Mouse (Mus musculus): ENCODE data around the gene Gas7.

The Gas7 gene

DNA sequence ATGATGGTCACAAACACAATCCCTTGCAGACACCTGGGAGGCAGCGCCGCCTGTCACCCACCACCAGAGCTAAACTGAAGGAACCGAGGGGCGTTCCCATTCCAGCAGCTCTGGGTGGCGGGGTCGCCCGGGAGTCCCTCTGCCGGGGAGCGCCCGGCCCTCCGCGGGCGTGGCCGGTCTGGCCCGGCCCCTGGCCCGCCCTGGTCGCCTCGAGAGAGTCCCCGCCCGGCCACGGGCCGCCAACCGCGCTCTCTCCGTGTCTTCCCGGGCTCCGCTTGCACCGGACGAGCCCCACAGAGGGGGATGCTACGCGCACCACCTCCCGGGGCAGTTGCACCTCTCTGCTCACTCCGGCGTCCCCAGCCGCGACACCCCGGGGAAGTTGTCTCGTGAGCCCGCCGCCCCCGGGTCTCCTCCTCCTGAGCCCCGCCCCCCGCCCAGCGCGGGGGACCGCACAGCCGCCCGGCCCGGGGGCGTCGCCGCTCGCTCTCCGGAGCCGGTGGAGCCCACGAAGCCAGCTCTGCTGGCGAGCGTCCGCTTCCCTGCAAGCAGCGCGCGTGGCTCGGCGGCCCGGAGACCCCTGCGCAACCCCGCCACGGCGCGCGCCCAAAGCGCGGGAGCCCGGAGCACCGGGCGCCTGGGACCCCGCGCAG lies at the start of gene Gas7:
Gene Gas7, plus strand, starts transcription at position 564 of the 653 bp plus-strand sequence.
- no peak for DNase-seq (ENCODE audit: low spot score)

GRCm38 (mm10) chr11:67414346-67414940 lies 40.8 kb upstream of the Gas7 start:
- no peak for DNase-seq (ENCODE audit: low spot score)

GRCm38 (mm10) chr11:67423575-67423974 lies 31.7 kb upstream of the Gas7 start:
- DNase-seq (ENCODE audit: low spot score) = no peak

- DNase-seq (ENCODE audit: low spot score) = no peak
These were observed 27.0 kb upstream of the Gas7 start for GRCm38 (mm10) chr11:67428196-67428595.

GRCm38 (mm10) chr11:67429836-67430235 lies 25.4 kb upstream of the Gas7 start:
- DNase-seq (ENCODE audit: low spot score) = no peak

DNA sequence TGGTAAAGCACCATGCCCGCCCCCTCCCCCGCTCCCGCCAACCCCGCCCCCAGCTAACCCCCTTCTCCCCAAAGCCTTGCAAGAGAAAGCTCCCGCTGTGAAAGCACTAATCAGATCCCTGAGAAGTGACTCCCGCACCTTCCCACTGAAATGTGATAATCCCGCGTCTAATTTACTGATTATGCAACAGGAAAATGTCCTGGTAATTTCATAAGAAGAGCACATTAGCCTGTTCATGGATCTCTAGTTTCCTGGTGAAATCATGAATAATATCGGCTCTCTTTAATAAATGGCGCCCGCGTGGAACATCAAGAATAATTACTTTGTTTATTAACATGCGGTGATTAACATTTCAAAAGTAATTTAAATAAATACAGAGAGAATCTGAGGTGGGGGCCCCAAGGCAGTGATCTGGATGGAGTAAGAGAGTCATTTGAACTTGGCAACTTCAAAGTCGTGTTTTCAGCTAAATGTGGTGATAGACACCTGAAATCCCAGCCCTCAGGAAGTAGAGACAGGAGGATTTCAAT lies 24.1 kb upstream of the Gas7 start:
- DNase-seq (ENCODE audit: low spot score) = no peak

DNA sequence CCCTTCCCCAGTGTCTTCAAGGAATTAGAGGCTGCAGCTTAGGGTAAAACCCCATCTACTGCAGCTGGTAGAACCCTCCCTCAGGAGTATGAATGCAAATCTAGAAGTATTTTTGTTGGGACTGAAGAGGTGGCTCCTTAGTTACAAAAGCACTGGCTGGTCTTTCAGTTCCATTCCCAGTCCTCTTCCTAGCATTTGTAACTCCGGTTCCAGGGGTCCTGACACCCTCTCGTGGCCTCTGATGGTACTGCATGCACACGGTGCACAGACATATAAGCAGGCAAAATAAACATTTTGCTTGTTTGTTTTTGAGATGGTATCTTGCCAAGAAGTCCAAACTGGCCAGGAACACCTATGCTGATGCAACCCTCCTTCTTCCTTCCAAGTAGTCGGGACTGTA lies 23.4 kb upstream of the Gas7 start:
- no peak for DNase-seq (ENCODE audit: low spot score)

- no peak for DNase-seq (ENCODE audit: low spot score)
These were observed 21.5 kb upstream of the Gas7 start for GRCm38 (mm10) chr11:67433763-67434162.

DNA sequence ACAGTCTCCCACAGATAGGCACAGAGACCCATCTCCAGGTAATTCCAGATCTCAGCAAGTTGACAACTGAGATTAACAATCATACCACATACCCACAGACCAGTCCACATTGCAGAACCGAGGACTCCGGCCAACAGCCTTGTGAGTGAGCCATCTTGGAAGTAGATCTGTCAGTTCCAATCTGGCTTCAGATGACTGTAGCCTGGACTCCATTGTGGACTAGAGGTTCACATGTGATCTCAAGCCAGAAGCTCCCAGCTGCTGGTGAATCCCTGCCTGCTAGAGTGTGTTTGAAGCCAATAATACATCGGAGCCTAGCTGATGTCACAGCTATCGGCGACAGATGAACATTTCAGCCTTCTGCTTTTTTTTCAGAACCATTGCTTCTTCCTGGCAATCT lies 16.5 kb upstream of the Gas7 start:
- DNase-seq (ENCODE audit: low spot score) = no peak

DNA sequence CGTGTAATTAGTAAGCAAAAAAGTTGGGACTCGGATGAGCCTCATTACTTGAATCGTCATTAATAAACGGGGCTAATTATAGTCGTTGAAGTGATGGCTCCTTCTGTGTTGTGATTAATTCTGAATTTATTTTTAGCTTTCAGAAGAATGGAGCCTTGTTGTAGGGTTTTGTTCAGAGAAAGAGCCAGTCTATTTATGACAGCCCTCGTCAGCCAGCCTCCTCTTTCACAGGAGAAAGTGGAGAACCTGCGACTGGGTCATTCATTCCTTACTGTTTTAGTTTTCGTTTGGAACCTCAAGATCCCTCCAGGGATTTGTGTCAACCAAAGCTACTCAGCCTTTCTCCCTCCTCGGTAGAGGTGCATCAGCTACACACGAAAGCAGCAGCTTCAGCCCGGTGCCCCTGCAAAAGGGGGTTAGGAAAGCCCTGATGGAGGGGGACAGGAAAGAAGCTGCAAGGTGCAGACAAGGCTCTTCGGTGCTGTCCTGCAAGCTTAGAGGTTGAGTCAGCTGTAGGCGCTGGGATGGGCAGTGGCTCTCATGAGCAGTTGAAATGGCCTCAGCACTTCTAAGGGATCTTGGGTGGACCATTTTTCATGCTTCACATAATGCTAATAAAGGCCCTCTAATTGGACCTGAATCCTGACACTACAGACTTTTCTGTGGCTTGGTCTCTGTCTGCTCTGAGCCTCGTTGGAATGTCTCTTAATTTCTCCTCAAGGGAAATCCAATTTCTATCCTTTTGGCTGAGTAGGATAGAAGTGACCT lies 10.0 kb upstream of the Gas7 start:
- no peak for DNase-seq (ENCODE audit: low spot score)

GRCm38 (mm10) chr11:67451525-67451924 lies 3.7 kb upstream of the Gas7 start:
- DNase-seq (ENCODE audit: low spot score) = no peak

- no peak for DNase-seq (ENCODE audit: low spot score)
These were observed 317 bp downstream of the Gas7 start for GRCm38 (mm10) chr11:67455527-67455981.

GRCm38 (mm10) chr11:67456029-67456428 lies 792 bp downstream of the Gas7 start:
- DNase-seq (ENCODE audit: low spot score) = no peak

DNA sequence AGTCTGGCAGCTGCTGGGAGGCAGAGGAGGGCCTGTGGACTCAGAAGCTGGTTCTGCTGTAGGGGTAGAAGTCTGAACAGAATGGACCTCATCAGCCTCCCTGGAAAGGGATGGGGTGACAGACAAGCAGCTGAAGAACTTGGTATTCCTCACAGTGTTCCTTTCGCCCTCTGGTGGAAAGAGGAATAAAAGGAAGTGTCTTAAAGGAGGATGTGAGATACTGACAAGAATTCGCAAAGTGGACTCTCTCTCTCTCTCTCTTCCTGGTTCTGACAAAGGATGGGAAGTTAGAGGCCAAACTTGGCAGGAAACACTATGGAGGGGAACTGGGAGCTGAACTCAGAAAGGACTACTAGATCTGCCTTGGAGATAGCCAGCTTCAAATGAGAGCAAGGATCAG lies 2.9 kb downstream of the Gas7 start:
- no peak for DNase-seq (ENCODE audit: low spot score)

GRCm38 (mm10) chr11:67467132-67467531 lies 11.9 kb downstream of the Gas7 start:
- DNase-seq (ENCODE audit: low spot score) = no peak

GRCm38 (mm10) chr11:67468846-67469245 lies 13.6 kb downstream of the Gas7 start:
- no peak for DNase-seq (ENCODE audit: low spot score)

GRCm38 (mm10) chr11:67474590-67474989 lies 19.4 kb downstream of the Gas7 start:
- DNase-seq (ENCODE audit: low spot score) = no peak

GRCm38 (mm10) chr11:67479534-67479933 lies 24.3 kb downstream of the Gas7 start:
- no peak for DNase-seq (ENCODE audit: low spot score)

DNA sequence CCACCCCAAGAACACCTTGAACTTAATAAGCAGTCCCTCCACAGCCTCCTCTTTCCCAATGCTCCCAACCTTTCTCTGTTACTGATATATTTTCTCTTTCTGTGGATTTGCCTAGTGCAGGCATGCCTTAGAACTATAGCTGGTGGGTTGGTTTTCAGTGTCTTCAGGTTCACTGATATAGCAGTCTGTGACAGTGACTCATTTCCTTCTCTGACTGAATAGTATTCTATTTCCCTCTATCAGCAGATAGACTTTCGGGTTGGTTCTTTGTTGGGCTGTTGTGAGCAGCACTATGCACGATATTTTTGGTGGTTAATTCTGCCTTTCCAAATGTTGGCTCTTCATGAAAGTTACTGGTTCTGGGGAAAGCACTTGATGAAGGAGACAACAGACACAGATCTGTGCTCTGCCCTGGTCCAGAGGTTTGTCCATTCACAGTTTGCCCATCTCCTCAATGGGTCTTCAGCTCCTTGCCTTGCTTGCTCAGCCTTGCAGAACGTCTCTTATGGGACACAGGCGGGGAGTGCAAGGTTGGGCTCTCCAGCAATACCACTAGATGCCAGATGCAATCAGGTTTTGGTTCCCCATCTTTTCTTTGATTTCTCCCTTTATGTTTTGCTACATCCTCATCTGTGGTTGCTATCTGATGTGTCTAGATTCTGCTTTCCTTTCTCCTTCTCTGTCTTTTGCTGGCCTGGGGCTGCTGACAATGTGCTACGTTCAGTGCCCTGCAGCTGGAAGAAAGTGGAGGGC lies 25.1 kb downstream of the Gas7 start:
- no peak for DNase-seq (ENCODE audit: low spot score)

GRCm38 (mm10) chr11:67481691-67482090 lies 26.5 kb downstream of the Gas7 start:
- no peak for DNase-seq (ENCODE audit: low spot score)

GRCm38 (mm10) chr11:67482217-67482760 lies 27.1 kb downstream of the Gas7 start:
- DNase-seq (ENCODE audit: low spot score) = no peak

DNA sequence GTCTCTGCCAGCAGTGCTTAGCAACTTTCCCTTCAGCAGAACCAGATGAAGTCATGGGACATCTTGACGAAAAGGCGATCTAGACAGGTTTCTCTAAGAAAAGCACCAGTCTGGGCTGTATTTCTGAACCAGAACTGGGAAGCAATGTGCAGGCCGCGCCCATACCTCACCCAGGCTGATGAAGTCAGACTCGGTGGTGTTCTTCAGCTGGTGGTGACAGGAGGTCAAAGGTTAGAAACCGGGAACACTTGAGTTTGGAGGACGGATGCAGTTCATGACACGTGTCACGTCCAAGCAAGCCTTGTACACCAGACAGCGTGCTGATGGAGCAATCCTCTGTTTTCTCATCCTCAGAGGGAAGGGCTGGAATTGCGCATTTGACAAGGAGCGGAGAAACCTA lies 32.9 kb downstream of the Gas7 start:
- DNase-seq (ENCODE audit: low spot score) = no peak
